Comparison of ENCODE assay signal across 9 mouse cellular contexts in the genomic region with DNA sequence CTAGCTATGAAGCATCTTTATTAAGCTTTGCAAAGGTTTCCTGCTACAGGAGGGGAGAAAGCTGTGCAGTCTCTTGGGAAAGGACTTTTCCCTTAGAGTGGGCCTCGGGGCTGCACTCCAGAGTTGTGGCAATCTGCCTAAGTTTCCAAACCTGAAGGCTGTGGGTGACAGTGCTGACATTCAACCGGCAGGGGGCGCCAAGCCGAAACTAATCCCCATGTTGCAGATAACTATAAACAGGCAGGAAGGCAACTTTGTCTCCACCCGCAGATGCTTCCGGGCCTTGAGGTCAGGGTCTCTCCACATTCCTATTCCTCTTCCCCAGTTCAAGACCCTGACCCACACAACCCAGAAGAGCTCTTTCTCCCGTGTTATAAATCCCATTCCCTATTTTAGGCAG.
DNase-seq lines count a peak whose midpoint lies in the region; ATAC-seq and TF ChIP-seq lines count a peak whose summit lies in the region.
"Had no signal": no experiment of that assay in that cellular context is flagged by ENCODE, and none has a peak within 500 bp of the region (broad histone marks: within the 10 kb centered on the region; RNA-seq: fewer than 3 reads in every experiment).

No protein-coding gene starts in this region.

- intact Hi-C loops in heart, adult 2 months (cut with DNase I): no loop called here

- no peak for TF ChIP-seq POLR2A in heart, adult 2 months (IDR thresholded peaks at IDR 0.05; ENCODE audit: insufficient read depth, low read depth, low read length)

- H3K9ac ChIP-seq in heart, adult 2 months (ENCODE audit: low read depth, low read length): no peak overlapping the region
- H3K9ac ChIP-seq: embryonic facial prominence, embryonic 12.5 days had no signal

- H3K4me1 ChIP-seq in heart, adult 2 months (ENCODE audit: control insufficient read depth, insufficient read depth, low read length): no peaks in the 10 kb centered on the region
- H3K4me1 ChIP-seq: embryonic facial prominence, embryonic 12.5 days had no signal

- no peaks in the 10 kb centered on the region for H3K79me2 ChIP-seq in heart, adult 2 months (replicated peaks; ENCODE audit: control insufficient read depth, insufficient read depth, low read length)

- H3K4me3 ChIP-seq in heart, adult 2 months: no peak overlapping the region
- H3K4me3 ChIP-seq: embryonic facial prominence, embryonic 12.5 days had no signal

- TF ChIP-seq EP300 in heart, adult 2 months (IDR thresholded peaks at IDR 0.05; ENCODE audit: insufficient read depth, low read depth, low read length): no peak

- H3K27ac ChIP-seq in heart, adult 2 months: no peak overlapping the region
- H3K27ac ChIP-seq: embryonic facial prominence, embryonic 12.5 days had no signal

- no peaks in the 10 kb centered on the region for H3K36me3 ChIP-seq in heart, adult 2 months (ENCODE audit: control insufficient read depth, insufficient read depth, low read length)

- no peaks in the 10 kb centered on the region for H3K27me3 ChIP-seq in heart, adult 2 months (ENCODE audit: control insufficient read depth, insufficient read depth, low read length)
- H3K27me3 ChIP-seq: embryonic facial prominence, embryonic 12.5 days had no signal

- WGBS in heart, adult 2 months: 39% methylated on average over 7 of the region's 7 CpGs

- peak; percentile 29 to 49 for DNase-seq in heart, adult 2 months
- no peak for DNase-seq in heart, adult 11 months
- peak; percentile 54 for DNase-seq in 416B (ENCODE audit: low read depth)
- DNase-seq in adrenal gland, adult (ENCODE audit: inconsistent age in 2 of 2, low spot score in 1 of 2): peak; percentile 42 to 79
- DNase-seq in kidney, postnatal 36 days: peak; percentile 39 to 80
- DNase-seq in lung, postnatal 36 days: peak; percentile 68
- peak; percentile 59 for DNase-seq in testis, postnatal 14 days (ENCODE audit: low spot score)

- ATAC-seq in common myeloid progenitor, adult 5-6 weeks (replicated peaks; ENCODE audit: low read depth, poor library complexity, severe bottlenecking): peak; percentile 53

- peak; percentile 78 for TF ChIP-seq CTCF in heart, adult 2 months (IDR thresholded peaks at IDR 0.05)
